Mouse (Mus musculus) olfactory bulb, adult 2 months (tissue): ENCODE measurements around the gene Emg1. TPM values are rescaled to one million over a fixed set of nuclear protein-coding genes. Genes with fewer than 3 reads are reported as not detected.

Source experiments
- H3K27ac ChIP-seq: fragments of 200-500 bp; 2 replicates; pipeline ENCODE4 v1.5.1; 2012; ENCODE audit warnings: low read depth, low read length; ENCODE audit not compliant: insufficient read depth
- H3K4me1 ChIP-seq: fragments of 200-500 bp; 2 replicates; pipeline ENCODE4 v1.6.1; 2012; ENCODE audit warnings: low read length; ENCODE audit not compliant: control insufficient read depth, insufficient read depth
- H3K4me3 ChIP-seq: fragments of 200-500 bp; 2 replicates; pipeline ENCODE4 v1.5.1; 2012; ENCODE audit warnings: mild to moderate bottlenecking, low read depth, low read length, moderate library complexity; ENCODE audit not compliant: insufficient read depth
- CTCF ChIP-seq: fragments of 200-500 bp; IDR thresholded peaks from 2 replicates; pipeline ENCODE4 v1.5.1; 2012; ENCODE audit warnings: low read depth, mild to moderate bottlenecking, low read length, moderate library complexity; ENCODE audit not compliant: insufficient read depth
- POLR2A ChIP-seq: fragments of 200-500 bp; IDR thresholded peaks from 2 replicates; pipeline ENCODE4 v1.6.1; 2012; ENCODE audit warnings: mild to moderate bottlenecking, low read depth, low read length, moderate library complexity; ENCODE audit not compliant: insufficient read depth
- WGBS: fragments of 180-500 bp; shearing (Covaris S2); methylation state at CpG from one replicate; pipeline ENCODE4 v1.1.7; 2018; 5-methylcytosine and 5-hydroxymethylcytosine counted together
- polyA plus RNA-seq: library from polyadenylated mRNA; stranded (reverse); fragments of >200 nt; gene quantifications from 2 replicates; pipeline ENCODE4 v1.2.4, GENCODE M21; 2012; ENCODE audit warnings: low replicate concordance; ENCODE audit not compliant: missing spikeins, insufficient read depth, insufficient read length

The Emg1 gene
- polyA plus RNA-seq, 1 experiment, result not detected

DNA sequence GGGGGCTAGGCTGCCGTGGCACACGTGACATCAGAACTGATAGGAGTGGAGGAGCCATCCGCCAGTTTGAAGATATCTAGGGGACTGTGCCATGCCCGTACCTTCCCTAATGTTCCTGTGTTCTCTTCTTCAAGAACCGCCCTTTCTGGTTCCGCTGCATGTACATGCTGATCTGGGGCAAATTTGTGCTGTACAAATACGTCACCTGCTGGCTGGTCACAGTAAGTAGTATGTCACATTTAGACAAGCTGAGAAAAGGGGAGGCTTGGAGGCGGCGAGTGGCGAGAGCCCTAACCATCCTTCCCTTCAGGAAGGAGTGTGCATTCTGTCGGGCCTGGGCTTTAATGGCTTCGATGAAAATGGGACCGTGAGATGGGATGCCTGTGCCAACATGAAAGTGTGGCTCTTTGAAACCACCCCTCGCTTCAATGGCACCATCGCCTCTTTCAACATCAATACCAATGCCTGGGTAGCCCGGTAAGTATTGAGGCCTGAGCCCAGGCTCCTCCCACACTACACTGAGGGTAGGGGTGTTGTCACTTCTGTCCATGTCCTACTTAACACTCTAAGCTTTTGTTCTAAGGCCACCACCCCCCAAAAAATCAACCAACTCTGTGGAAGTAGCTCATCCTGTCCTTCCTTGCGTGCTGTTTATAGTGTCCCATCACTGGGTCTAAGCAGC lies 9.7 kb downstream of the Emg1 start:
- TF ChIP-seq POLR2A (no peak), CTCF (no peak)
- Histone ChIP-seq H3K27ac (no peak overlapping the region), H3K4me3 (no peak overlapping the region), H3K4me1 (no peaks in the 10 kb centered on the region; the same call in 1 of the 2 replicates)
- 88% methylated on average over 17 of the region's 17 CpGs for WGBS

DNA sequence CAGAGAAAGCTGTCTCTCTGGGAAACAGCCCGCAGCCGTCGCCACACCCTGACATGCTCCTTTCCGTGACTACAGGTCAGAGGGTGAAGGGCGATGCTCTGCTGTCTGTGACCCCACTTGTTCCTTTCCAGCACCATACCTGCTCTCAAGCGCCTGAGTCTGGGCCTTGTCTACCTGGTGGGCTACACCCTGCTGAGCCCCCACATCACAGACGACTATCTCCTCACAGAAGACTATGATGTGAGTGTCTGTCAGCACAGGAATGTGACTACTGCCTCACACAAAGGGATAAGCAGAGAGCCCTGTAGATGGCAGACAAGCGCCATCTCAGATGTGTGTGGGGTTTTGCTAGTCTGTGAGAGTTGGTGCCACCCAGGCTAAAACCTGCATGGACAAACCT lies 10.6 kb downstream of the Emg1 start:
- Histone ChIP-seq H3K4me1 (no peaks in the 10 kb centered on the region; the same call in 1 of the 2 replicates), H3K27ac (no peak overlapping the region), H3K4me3 (no peak overlapping the region)
- TF ChIP-seq CTCF (no peak), POLR2A (no peak)
- 78% methylated on average over 8 of the region's 8 CpGs for WGBS

DNA sequence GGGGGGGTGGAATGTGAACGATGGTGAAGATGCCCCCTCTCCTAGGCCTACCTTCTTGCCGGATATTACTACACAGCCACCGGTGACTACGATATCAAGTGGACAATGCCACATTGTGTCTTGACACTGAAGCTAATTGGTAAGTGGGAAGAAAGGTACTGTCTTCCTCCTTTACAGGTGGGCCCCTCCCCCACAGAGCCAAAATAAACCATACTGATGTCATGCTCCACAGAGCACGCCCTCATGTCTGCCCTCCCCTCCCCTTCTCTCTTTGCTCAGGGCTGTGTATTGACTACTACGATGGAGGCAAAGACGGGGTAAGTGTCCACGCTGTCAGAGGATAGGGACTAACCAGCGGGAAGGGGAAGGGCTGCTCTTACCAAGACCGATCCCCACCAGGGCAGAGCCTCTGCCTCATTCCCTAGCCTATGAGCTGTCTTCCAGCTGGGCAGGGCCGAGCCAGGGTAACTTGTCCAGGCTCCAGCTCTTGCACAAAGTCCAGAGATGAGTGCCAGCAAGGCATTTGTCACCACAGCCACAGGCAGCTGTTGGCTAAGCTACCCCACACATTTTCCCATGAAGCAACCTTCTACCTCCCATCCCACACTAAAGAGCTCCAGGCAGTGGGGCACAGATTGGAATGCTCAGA lies 11.9 kb downstream of the Emg1 start:
- Histone ChIP-seq H3K27ac (no peak overlapping the region), H3K4me1 (no peaks in the 10 kb centered on the region; the same call in 1 of the 2 replicates), H3K4me3 (no peak overlapping the region)
- 60% methylated on average over 11 of the region's 11 CpGs for WGBS
- TF ChIP-seq POLR2A (no peak), CTCF (no peak)

DNA sequence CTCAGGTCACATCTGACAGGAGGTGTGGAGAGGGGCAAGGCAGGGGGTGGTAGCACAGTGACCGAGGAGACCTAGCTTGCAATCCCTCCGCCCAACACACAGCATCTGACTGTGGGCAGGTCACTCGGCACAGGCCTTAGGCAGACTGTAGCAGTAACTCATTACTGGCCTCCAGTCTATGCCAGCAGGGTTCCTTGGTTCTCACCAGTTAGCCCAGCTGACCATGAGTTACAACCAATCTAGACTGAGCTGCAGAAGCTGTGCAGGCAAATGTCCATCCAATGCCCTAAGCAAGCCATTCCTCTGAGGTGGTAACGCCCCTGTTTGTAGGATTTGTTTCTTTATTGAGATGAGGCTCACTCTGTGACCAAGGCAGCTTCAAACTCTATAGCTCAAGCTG lies 12.6 kb downstream of the Emg1 start:
- Histone ChIP-seq H3K4me1 (peaks cover 2% of the 10 kb centered on the region), H3K4me3 (no peak overlapping the region), H3K27ac (no peak overlapping the region)
- TF ChIP-seq CTCF (no peak), POLR2A (no peak)
- WGBS, result 86% methylated on average over 4 of the region's 4 CpGs

DNA sequence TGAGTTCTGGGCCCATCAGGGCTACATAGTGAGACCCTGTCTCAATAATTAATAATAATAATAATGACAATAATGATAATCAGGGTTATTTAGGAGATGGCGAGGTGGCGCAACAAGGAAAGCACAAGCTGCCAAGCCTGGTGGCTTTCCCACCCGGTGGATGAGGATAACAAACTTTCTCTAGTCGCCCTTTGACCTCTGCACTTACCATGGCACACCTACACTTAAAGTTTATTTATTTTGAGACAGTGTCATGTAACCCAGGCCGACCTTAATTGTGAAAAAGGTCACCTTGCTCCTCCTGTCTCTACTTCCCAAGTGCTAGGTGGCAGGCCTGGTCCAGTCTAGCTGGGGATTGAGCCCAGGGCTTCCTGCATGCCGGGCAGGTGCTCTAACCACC lies 13.2 kb downstream of the Emg1 start:
- Histone ChIP-seq H3K4me3 (no peak overlapping the region), H3K4me1 (peaks cover 7% of the 10 kb centered on the region), H3K27ac (no peak overlapping the region)
- TF ChIP-seq CTCF, result no peak
- no peak for TF ChIP-seq POLR2A
- 88% methylated on average over 6 of the region's 6 CpGs for WGBS

DNA sequence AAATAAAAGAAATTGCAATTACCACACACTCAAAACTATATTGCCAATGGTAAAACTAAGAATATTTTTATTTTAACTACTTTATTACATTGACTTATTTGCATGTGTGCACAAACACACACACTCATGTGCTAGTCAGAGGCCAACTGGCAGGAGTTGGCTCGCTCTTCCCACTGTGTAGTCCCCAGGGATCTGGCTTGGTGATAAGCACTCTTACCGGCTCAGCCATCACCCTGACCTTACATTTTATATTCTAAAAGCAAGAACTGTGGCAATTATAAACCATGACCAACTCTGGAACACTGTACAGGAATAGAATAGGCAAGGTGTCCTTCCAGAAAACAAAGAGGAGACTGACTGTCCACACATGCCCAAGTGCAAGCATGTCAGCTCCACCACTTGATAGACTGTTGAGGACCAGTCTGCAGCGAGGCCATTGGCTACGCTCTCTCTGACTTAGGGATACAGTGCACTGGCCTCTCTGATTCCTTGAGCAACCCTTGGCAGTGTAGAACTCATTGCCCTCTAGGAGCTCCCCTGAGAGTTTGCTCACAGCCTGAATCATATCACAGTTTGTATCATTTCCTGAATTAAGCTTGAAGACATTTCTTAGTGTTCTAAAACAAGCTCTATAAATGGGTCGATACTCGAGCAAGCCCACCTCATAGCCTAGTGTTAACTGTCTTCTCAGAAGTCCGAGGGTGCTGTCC lies 15.4 kb downstream of the Emg1 start:
- no peak overlapping the region for H3K4me3 ChIP-seq
- TF ChIP-seq CTCF, result no peak
- 88% methylated on average over 7 of the region's 7 CpGs for WGBS
- no peak overlapping the region for H3K27ac ChIP-seq
- H3K4me1 ChIP-seq, result peaks cover 9% of the 10 kb centered on the region

DNA sequence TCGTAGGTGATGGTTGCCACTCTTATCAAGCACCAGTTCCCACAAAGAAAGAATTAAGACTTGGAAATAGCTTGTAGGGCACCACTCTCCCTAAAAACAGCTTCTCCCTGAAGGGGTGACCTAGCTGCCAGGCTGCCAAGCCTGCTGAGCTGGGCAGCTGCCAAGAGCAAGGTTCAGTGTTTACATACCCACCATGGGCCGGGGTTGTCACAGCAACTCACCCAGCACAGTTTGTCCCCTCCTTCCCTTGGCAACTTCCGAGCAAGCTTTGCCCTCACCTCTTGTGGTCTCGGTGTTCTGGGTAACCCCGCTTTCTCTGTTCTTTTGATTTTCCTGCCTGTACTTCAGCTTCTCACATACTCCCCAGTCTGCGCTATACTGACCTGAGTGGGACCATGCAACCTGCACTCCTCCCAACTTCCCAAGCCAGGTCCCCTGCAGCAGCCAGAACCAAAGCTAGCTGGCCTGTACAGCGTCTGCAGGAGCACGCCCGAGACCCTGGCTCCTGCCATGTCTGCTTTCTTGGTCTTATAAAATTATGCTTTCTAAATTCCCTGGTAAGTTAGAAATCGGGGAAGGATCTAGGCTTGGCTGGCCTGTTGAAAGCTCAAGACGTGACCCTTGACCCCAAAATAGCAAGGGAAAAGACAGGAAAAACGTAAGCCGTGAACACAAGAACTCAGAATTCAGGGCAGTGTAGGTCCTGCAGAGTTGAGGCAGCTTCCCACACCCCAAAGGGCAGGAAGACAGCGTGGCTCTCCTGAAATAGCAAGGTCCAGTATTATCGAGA lies 17.6 kb downstream of the Emg1 start:
- peaks cover 9% of the 10 kb centered on the region for H3K4me1 ChIP-seq
- no peak overlapping the region for H3K4me3 ChIP-seq
- no peak for TF ChIP-seq CTCF
- no peak for TF ChIP-seq POLR2A
- H3K27ac ChIP-seq, result peak overlapping the region; percentile 35; the same call in 1 of the 2 replicates
- 68% methylated on average over 15 of the region's 15 CpGs for WGBS

DNA sequence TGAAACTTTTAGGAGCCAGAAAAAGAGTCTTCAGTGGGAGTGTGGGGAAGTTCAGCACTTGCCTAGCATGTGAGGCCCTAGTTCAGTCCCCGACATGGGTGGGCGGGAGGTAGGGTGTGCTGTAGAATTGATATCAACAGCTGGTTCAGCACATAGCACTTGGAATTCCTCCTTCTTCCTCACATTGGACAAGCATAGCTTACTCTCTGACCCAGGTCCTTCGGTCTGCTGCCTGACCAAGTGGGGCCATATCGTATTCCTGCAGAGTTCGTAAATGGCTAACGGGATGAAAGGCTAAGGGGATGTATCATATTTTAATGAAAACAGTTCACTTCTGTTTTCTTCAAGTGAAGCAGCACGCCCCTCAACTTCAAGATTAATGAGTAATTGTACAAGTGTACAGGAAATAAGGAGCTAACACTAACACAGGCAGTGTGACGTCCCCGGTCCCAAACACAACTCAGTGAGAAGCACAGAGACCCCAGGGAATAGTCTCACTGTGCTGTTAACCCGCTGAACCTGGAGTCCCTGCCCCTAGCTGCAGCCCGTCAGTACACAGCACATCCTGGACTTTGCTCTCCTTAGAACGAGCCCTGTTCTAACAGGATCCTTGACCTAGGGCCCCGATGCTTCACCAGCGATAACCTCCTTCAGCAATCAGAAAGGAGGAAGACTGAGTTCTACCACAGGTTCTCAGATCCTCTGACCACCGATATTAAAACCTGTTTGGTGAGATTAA lies 18.6 kb downstream of the Emg1 start:
- Histone ChIP-seq H3K4me1 (peaks cover 9% of the 10 kb centered on the region), H3K4me3 (no peak overlapping the region), H3K27ac (0 out of 2 replicates have a peak overlapping the region, but pooled peaks have one; percentile 10)
- TF ChIP-seq CTCF, result no peak
- no peak for TF ChIP-seq POLR2A
- WGBS, result 68% methylated on average over 15 of the region's 15 CpGs
